Mouse (Mus musculus) embryonic facial prominence, embryonic 15.5 days (tissue): Measurements from ENCODE around the gene Gpr142. TPM values are rescaled to one million over a fixed set of nuclear protein-coding genes. Genes with fewer than 3 reads are reported as not detected.
A peak's percentile ranks its signal among the peaks of the same experiment; 100 is the strongest.

ENCODE experiments used
- ATAC-seq: fragments of 200-750 bp; cut with Nextera tagmentation; 2 replicates; pipeline ENCODE4 v1.8.0; 2017; ENCODE audit warnings: low read depth, moderate TSS enrichment; ENCODE audit not compliant: insufficient number of reproducible peaks, low FRiP score, low TSS enrichment
- H3K27ac ChIP-seq: fragments of 300-500 bp; sonication (generic); replicated peaks from 2 replicates; pipeline ENCODE4 v1.5.1; 2015; ENCODE audit warnings: mild to moderate bottlenecking, inconsistent platforms
- H3K27me3 ChIP-seq: fragments of 300-500 bp; sonication (generic); 2 replicates; pipeline ENCODE4 v1.6.1; 2015; ENCODE audit warnings: inconsistent platforms
- H3K36me3 ChIP-seq: fragments of 300-500 bp; sonication (generic); 2 replicates; pipeline ENCODE4 v1.6.1; 2015; ENCODE audit warnings: mild to moderate bottlenecking, inconsistent platforms
- H3K4me1 ChIP-seq: fragments of 300-500 bp; sonication (generic); 2 replicates; pipeline ENCODE4 v1.6.1; 2015; ENCODE audit warnings: inconsistent platforms
- H3K4me2 ChIP-seq: fragments of 300-500 bp; sonication (generic); replicated peaks from 2 replicates; pipeline ENCODE4 v1.6.1; 2015; ENCODE audit warnings: mild to moderate bottlenecking, inconsistent platforms
- H3K4me3 ChIP-seq: fragments of 300-500 bp; sonication (generic); replicated peaks from 2 replicates; pipeline ENCODE4 v1.5.1; 2015; ENCODE audit warnings: mild to moderate bottlenecking, inconsistent platforms
- H3K9ac ChIP-seq: fragments of 300-500 bp; sonication (generic); 2 replicates; pipeline ENCODE4 v1.6.1; 2015; ENCODE audit warnings: inconsistent platforms
- H3K9me3 ChIP-seq: fragments of 300-500 bp; sonication (generic); replicated peaks from 2 replicates; pipeline ENCODE4 v1.6.1; 2016; ENCODE audit warnings: inconsistent platforms
- WGBS: fragments of 180-500 bp; shearing (Covaris S2); methylation state at CpG from one replicate; pipeline ENCODE4 v1.1.7; 2015; 5-methylcytosine and 5-hydroxymethylcytosine counted together
- polyA plus RNA-seq: library from polyadenylated mRNA; unstranded; fragments of >200 nt; fragmentation: Nextera tagmentation; extraction: Ambion mirVana; gene quantifications from 2 replicates; pipeline ENCODE4 v1.2.1, GENCODE M21; 2015

Gene Gpr142
- polyA plus RNA-seq, 1 experiment from 2014 or later: not detected

DNA sequence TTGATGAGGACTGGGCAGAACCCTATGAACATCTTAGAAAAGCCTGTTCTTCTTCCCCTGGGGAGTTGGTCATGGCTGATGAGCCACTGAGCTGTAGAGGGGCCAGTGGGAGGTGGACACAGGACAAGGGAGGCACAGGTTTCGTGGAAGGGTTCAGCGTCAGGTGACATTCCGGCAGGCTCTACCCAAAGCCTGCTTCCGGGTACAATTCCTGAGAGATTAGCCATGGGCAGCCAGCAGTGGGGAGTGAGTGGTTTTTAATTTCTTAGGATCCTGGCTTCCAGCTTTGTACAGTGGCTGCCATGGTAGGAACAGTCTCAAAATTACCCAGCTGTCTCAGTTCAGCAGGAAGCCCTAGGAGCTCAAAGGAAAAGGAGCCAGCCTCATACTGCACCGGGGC lies 48.3 kb downstream of the Gpr142 start:
- Histone ChIP-seq H3K4me3 (no peak overlapping the region), H3K9ac (no peak overlapping the region), H3K27me3 (no peaks in the 10 kb centered on the region), H3K9me3 (no peaks in the 10 kb centered on the region), H3K4me2 (no peak overlapping the region), H3K27ac (no peak overlapping the region), H3K36me3 (no peaks in the 10 kb centered on the region), H3K4me1 (peaks cover 28% of the 10 kb centered on the region)
- 65% methylated on average over 5 of the region's 5 CpGs for WGBS
- no peak for ATAC-seq

DNA sequence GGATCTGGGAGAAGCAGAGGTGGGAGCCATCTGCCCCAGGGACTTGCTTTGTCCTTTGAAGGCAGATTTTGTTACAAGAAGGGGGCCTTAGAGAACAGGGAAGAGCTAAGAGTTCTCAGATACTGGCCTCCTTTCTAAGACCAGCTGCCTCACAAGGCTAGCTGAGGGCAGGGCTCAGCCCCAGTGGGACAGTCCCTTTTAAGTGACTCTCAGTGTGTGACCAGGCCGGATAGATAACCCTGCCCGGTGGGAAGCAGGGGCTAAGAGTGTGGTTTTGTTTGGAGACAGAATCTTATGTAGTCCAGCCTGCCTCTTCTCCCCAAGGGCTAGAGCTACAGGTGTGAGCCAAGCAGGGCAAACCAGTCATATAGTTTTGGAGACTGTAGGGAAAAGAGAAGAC lies 50.8 kb downstream of the Gpr142 start:
- Histone ChIP-seq H3K27me3 (no peaks in the 10 kb centered on the region), H3K36me3 (no peaks in the 10 kb centered on the region), H3K4me1 (peaks cover 28% of the 10 kb centered on the region), H3K9ac (no peak overlapping the region), H3K9me3 (no peaks in the 10 kb centered on the region), H3K4me3 (no peak overlapping the region), H3K4me2 (no peak overlapping the region), H3K27ac (0 out of 2 replicates have a peak overlapping the region, but pooled peaks have one; percentile 91)
- no peak for ATAC-seq
- 10% methylated on average over 2 of the region's 2 CpGs for WGBS

DNA sequence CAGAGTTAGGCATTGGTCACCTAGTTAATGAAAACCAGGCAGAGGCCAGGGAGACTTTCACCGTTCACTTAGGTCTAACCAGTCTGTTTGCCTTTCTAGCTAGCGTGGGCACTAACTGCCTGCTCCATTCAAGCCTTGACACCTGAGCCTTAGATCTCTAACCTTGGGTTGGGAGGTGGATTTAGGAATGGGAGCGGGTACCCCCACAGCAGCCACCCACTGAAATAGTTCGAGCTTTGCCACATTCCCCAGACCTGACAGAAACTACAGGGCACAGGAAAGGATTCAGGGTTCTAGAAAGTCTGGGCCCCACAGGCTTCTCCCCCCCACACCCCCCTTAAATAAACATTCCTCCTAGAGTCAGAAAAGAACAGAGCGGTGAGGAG lies 51.3 kb downstream of the Gpr142 start:
- 23% methylated on average over 5 of the region's 5 CpGs for WGBS
- H3K4me1 ChIP-seq: peaks cover 27% of the 10 kb centered on the region
- 0 out of 2 replicates have a peak overlapping the region, but pooled peaks have one; percentile 70 for H3K9ac ChIP-seq
- no peaks in the 10 kb centered on the region for H3K36me3 ChIP-seq
- H3K4me2 ChIP-seq: peak overlapping the region; percentile 98
- peak overlapping the region; percentile 91; the same call in 1 of the 2 replicates for H3K27ac ChIP-seq
- ATAC-seq: no peak
- no peaks in the 10 kb centered on the region for H3K9me3 ChIP-seq
- peak overlapping the region; percentile 72 for H3K4me3 ChIP-seq
- H3K27me3 ChIP-seq: no peaks in the 10 kb centered on the region

DNA sequence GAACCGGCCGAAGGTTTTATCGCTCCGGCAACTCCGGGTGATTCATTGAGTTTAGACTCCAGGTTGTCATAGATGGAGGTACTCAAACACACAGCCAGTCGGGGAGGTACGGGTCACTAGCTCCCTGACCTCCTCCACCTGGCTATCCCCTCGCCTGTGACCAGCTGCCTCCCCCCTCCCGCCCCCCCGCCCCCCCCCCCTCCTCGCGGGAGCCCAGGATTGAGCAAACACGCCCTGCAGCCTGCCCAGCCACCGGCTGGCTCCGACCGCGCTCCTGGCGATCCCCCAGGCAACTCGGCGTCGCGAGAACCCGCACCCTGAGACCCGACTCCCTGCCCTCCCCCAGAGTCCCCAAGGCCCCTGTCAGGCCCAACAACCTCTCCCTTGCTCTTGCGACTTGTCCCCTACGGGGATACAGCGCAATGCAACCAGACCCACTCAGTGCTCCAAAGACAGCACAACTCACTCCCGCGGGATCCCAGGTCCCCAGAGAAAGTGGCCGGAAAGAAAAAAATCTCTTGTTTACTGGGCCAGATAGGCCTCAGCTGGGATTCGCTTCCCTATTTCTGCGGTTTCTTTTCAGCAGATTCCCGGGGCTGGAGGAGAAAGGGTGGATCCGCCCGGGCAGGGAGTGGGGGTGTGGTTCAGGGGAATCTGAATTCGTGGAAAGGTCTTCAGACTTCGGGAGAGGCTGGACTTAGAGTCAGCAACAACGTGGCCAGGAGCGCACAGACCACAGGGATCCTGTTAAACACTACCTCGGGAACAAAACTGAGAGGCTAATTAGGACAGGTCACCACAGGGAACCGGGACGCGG lies 51.9 kb downstream of the Gpr142 start, which contains the start of gene Gprc5c:
Gene Gprc5c (plus strand): TSS at position 701 of the 817 bp plus-strand sequence.
- Histone ChIP-seq H3K4me1 (peaks cover 27% of the 10 kb centered on the region), H3K4me2 (peak within 1 kb of the TSS; percentile 98), H3K36me3 (no peaks in the 10 kb centered on the region), H3K4me3 (peak within 1 kb of the TSS; percentile 72), H3K9ac (peak within 1 kb of the TSS; percentile 70), H3K27ac (peak within 1 kb of the TSS; percentile 91), H3K9me3 (no peaks in the 10 kb centered on the region), H3K27me3 (no peaks in the 10 kb centered on the region)
- WGBS: under 1% methylated on average over 37 of the region's 43 CpGs
- peak; percentile 68 for ATAC-seq

DNA sequence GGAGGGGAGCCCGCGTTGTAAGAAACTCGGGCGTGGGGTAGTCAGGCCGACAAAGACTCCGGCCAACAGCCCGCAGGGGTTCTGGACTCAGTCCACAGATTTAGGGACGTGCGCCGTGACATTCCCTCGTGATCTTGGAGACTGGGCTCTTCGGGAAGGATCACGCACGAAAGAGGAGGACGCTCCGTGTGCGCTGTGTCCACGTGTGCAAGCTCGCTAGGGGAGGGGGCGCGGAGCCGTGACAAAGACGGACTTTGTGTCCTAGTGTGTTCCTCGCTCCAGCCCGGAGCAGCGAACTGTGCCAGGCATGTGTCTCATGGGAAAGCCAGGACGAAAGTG lies 52.5 kb downstream of the Gpr142 start:
- Histone ChIP-seq H3K4me1 (peaks cover 27% of the 10 kb centered on the region), H3K27ac (peak overlapping the region; percentile 91), H3K36me3 (no peaks in the 10 kb centered on the region), H3K4me3 (peak overlapping the region; percentile 72), H3K4me2 (peak overlapping the region; percentile 98), H3K27me3 (no peaks in the 10 kb centered on the region), H3K9ac (peak overlapping the region; percentile 70), H3K9me3 (no peaks in the 10 kb centered on the region)
- 0% methylated on average over 27 of the region's 27 CpGs for WGBS
- ATAC-seq: peak; percentile 55

DNA sequence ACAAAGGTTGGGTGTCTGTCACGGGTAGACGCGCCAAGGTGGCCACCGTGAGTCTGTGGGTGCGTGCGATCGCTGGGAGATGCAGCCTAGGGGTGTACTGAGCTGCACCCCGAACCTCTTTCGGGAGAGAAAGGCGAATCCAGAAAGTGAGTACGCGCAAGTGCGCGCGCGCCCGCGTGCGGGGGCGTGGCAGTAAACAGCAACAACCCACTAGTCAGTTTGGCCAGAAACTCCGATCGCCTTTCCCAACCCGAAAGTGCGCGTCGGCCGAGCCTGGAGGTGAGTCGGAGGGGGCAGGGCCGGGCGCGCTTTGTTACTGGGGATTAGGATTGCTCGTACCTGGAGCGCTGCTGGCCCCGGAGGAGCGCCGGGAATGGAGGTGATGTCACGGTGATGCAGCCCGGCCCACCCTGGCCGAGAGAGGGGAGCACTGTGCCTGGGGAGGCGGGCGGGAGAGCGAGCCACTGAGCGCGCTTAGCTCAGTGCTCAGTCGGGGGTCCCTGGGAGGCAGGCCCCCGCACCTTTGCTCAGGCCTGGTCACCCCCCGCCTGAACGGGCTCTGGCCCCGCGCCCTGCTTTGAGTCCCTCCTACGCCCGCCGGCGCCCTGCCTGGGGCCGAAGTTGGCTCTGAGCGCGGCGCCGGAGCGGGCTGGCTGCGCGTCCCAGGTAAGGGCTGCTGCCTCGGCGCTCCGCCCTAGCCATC lies 53.0 kb downstream of the Gpr142 start:
- peak overlapping the region; percentile 98 for H3K4me2 ChIP-seq
- peak overlapping the region; percentile 70 for H3K9ac ChIP-seq
- WGBS: under 1% methylated on average over 63 of the region's 65 CpGs
- H3K4me1 ChIP-seq: peaks cover 27% of the 10 kb centered on the region
- peak; percentile 60 for ATAC-seq
- peak overlapping the region; percentile 91 for H3K27ac ChIP-seq
- H3K27me3 ChIP-seq: no peaks in the 10 kb centered on the region
- H3K4me3 ChIP-seq: peak overlapping the region; percentile 72
- no peaks in the 10 kb centered on the region for H3K36me3 ChIP-seq
- no peaks in the 10 kb centered on the region for H3K9me3 ChIP-seq

DNA sequence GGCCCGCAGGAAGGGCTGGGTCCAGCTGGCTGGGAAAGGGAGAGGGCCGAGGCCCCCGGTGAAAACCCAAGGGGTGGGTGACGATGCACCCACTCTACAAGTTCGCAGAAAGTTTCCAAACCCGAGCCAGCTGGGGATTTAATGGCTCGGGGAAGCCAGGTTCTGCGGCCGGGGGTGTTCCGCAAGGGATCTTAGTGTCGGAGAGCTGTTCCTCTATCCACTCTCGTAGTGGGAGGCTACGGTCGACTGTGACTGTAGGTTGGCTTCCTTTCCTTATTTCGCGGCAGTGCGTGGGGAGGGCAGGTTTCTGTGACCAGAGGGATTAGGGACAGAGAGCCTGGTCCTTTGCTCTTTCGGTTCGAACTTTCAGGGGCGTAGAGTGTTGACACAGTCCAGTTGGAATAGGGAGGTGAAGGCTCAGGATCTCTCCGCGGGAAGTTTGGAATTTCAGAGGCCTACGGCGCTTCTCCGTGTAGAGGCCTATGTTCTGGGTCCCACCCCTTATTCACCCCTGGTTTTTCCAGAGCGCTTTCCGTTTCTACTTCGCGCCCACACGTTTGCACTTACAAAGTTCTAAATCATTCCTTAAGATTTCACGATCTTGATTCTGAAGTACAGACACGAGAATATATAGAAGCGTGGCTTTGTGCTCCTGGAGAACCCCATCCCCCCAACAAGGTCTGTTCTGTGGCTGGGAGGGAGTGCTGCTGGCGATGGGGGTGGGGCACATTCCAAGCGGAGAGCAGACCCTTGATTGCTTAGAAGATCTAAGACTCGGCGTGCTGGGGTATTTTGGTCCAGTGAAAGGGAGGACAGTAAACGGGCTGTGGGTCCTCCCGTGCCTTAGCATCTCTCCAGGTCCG lies 53.8 kb downstream of the Gpr142 start:
- no peak for ATAC-seq
- peak overlapping the region; percentile 72 for H3K4me3 ChIP-seq

DNA sequence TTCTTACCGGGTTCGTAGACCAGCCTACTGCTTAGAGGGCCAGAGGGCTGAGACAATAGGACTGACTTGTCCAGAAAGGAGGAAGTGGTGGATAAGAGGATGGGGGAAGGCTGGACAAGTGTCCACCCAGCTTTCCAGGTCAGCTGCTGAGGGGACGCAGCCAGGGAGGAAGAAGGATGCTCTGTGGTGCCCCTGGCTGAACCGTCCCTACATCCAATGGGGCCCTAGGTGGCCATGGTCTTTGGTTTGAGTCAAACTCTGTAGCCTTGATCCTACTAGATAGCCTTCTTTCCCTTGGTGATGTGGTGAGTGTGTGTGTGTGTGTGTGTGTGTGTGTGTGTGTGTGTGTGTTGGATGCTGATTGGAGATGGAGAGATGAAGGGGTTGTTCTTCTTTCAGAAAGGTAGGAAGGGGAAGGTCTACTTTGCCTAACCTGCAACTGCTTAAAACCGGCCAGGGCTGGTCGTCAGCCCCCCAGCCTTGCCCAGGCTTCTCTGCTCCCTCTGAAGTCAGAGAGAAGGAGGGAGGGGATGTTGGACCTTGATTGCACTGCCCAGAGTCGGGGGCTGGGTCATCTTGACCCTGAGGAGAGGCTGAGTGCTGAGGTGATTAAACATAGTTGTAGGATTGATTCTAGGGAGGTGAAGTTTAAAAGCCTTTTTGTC lies 54.6 kb downstream of the Gpr142 start:
- peak overlapping the region; percentile 70; the same call in 1 of the 2 replicates for H3K9ac ChIP-seq
- H3K36me3 ChIP-seq: no peaks in the 10 kb centered on the region
- H3K4me2 ChIP-seq: peak overlapping the region; percentile 98
- WGBS: 18% methylated on average over 7 of the region's 7 CpGs
- peak overlapping the region; percentile 72 for H3K4me3 ChIP-seq
- no peaks in the 10 kb centered on the region for H3K9me3 ChIP-seq
- H3K27me3 ChIP-seq: no peaks in the 10 kb centered on the region
- H3K27ac ChIP-seq: peak overlapping the region; percentile 91
- ATAC-seq: no peak
- peaks cover 27% of the 10 kb centered on the region for H3K4me1 ChIP-seq

More for the DNA sequence above, 53.8 kb downstream of the Gpr142 start:
- under 1% methylated on average over 40 of the region's 40 CpGs for WGBS
- H3K9me3 ChIP-seq: no peaks in the 10 kb centered on the region
- H3K4me2 ChIP-seq: peak overlapping the region; percentile 98
- no peaks in the 10 kb centered on the region for H3K36me3 ChIP-seq
- no peaks in the 10 kb centered on the region for H3K27me3 ChIP-seq
- peaks cover 27% of the 10 kb centered on the region for H3K4me1 ChIP-seq
- H3K9ac ChIP-seq: peak overlapping the region; percentile 70
- peak overlapping the region; percentile 91 for H3K27ac ChIP-seq

DNA sequence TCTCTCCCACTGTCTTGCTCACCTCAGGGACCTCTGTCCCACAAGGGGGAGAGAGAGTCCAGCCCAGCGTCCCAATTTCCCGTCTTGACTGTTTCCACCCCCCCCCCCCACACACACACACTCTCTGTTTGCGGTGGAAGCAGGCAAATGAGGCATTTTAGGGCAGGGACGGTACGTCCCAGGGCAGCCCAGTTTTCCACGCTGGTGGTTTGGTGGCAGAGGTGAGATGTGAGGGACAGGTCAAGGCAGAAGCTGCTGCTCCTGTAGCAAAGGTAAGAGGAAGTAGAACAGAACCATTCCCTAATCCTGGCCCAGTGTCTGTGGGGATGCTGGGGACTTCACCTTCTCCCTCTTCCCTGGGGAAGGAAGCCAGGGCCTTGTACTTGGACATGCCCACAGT lies 55.9 kb downstream of the Gpr142 start:
- no peak overlapping the region for H3K4me2 ChIP-seq
- no peak for ATAC-seq
- peaks cover 26% of the 10 kb centered on the region for H3K4me1 ChIP-seq
- H3K4me3 ChIP-seq: no peak overlapping the region
- no peaks in the 10 kb centered on the region for H3K36me3 ChIP-seq
- no peaks in the 10 kb centered on the region for H3K27me3 ChIP-seq
- no peak overlapping the region for H3K9ac ChIP-seq
- no peak overlapping the region for H3K27ac ChIP-seq
- WGBS: 67% methylated on average over 6 of the region's 6 CpGs
- no peaks in the 10 kb centered on the region for H3K9me3 ChIP-seq

DNA sequence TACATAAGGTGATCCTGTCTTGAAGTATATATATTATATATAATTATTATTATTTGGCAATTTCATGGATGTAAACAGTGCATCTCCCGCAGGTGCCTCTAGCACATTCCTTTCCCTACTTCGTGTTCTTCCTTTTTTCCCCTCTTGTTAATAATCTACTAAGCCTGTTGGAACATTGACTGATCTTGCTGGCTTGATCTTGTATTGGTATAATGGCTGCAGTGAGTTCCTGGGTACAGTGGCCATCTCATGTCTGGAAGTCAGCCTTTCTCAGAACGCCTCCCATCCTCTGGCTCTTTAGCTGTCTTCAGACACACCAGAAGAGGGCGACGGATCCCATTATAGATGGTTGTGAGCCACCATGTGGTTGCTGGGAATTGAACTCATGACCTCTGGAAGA lies 57.4 kb downstream of the Gpr142 start:
- Histone ChIP-seq H3K27ac (no peak overlapping the region), H3K27me3 (no peaks in the 10 kb centered on the region), H3K4me1 (peaks cover 11% of the 10 kb centered on the region), H3K36me3 (no peaks in the 10 kb centered on the region), H3K4me3 (no peak overlapping the region), H3K4me2 (no peak overlapping the region), H3K9me3 (no peaks in the 10 kb centered on the region), H3K9ac (no peak overlapping the region)
- ATAC-seq: no peak
- WGBS: 87% methylated on average over 5 of the region's 5 CpGs
